Mouse (Mus musculus) lung, embryonic 16.5 days (tissue): ENCODE results near the gene Cldn8. TPM values are rescaled to one million over a fixed set of nuclear protein-coding genes. Genes with fewer than 3 reads are reported as not detected.

Source experiments
- ATAC-seq: fragments of 200-750 bp; cut with Nextera tagmentation; 2 replicates; pipeline ENCODE4 v1.8.0; 2017; ENCODE audit warnings: low read depth, mild to moderate bottlenecking, moderate library complexity
- H3K27ac ChIP-seq: fragments of 300-500 bp; sonication (generic); 2 replicates; pipeline ENCODE4 v1.5.1; 2014; ENCODE audit warnings: mild to moderate bottlenecking, control low read depth, low read length
- H3K27me3 ChIP-seq: fragments of 300-500 bp; sonication (generic); 2 replicates; pipeline ENCODE4 v1.6.1; 2014; ENCODE audit warnings: low read depth, low read length, mixed read lengths; ENCODE audit not compliant: control insufficient read depth, insufficient read depth
- H3K36me3 ChIP-seq: fragments of 300-500 bp; sonication (generic); 2 replicates; pipeline ENCODE4 v1.6.1; 2014; ENCODE audit warnings: low read length; ENCODE audit not compliant: control insufficient read depth, insufficient read depth
- H3K4me1 ChIP-seq: fragments of 300-500 bp; sonication (generic); replicated peaks from 2 replicates; pipeline ENCODE4 v1.6.1; 2014; ENCODE audit warnings: low read length, mixed read lengths; ENCODE audit not compliant: control insufficient read depth, insufficient read depth
- H3K4me2 ChIP-seq: fragments of 300-500 bp; sonication (generic); 2 replicates; pipeline ENCODE4 v1.6.1; 2014; ENCODE audit warnings: low read depth, low read length, control low read depth
- H3K4me3 ChIP-seq: fragments of 300-500 bp; sonication (generic); 2 replicates; pipeline ENCODE4 v1.5.1; 2014; ENCODE audit warnings: mild to moderate bottlenecking, low read length, control low read depth
- H3K9ac ChIP-seq: fragments of 300-500 bp; sonication (generic); 2 replicates; pipeline ENCODE4 v1.6.1; 2014; ENCODE audit warnings: low read length, control low read depth
- H3K9me3 ChIP-seq: fragments of 300-500 bp; sonication (generic); 2 replicates; pipeline ENCODE4 v1.6.1; 2016; ENCODE audit warnings: low read length; ENCODE audit not compliant: control insufficient read depth
- WGBS: fragments of 180-500 bp; shearing (Covaris S2); extraction: QIAGEN DNeasy Blood & Tissue Kit; methylation state at CpG from one replicate; pipeline ENCODE4 v1.1.7; 2014; 5-methylcytosine and 5-hydroxymethylcytosine counted together
- polyA plus RNA-seq: library from polyadenylated mRNA; unstranded; fragments of >200 nt; fragmentation: Nextera tagmentation; extraction: Ambion mirVana; gene quantifications from 2 replicates; pipeline ENCODE4 v1.2.1, GENCODE M21; 2015

The Cldn8 gene
- 3.3 and 4.0 TPM in 2 replicates for polyA plus RNA-seq

DNA sequence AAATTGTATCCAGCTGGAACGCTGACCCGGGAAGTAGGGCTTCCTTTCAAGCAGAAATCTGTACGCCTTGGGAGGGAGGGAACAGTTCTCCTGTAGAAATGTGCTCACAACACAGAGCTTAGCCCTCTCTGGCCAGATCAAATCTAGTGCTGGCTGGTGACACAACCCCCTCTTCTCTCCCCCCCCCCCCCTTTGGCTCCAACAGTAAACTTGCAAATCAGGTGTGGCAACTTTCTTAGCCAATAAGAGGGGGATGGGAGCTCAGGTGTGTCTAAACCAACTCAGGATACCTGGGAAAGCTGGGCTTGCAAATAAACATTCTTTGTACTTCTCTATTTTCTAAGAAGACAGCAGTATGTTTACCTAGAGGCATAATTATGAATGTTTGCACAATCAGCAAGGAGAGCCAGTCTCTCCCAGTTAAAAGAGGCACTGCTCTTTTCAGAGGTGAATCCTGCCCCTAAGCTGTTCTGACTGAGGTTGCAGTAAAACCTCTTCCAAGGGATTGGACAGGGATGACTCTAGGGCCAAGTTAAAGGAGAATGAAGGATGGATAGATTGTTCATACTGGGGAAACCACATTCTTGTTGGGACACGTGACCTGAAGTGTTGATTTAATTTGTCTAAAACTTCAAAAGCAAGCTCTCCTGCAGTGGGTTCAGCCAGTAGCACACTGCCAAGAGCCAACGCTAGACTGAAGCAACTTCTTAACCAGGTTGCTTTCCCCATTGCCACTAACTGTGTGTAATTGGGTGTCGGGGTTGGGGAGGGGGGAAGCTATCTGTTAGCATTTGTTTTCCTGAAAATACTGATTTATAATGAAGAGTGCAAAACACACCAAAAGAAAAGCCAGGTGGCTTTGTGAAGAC lies at the start of gene Cldn8:
Cldn8 (minus strand) TSS at position 139 of the 869 bp plus-strand sequence.
- H3K4me3 ChIP-seq, result peak within 1 kb of the TSS; percentile 12
- ATAC-seq, result peak; percentile 82
- H3K36me3 ChIP-seq, result no peaks in the 10 kb centered on the region
- no peaks in the 10 kb centered on the region for H3K9me3 ChIP-seq
- 0 out of 2 replicates have a peak, but pooled peaks cover 2% of the 10 kb centered on the region for H3K4me1 ChIP-seq
- H3K27me3 ChIP-seq, result no peaks in the 10 kb centered on the region
- H3K27ac ChIP-seq, result no peak within 1 kb of the TSS
- H3K4me2 ChIP-seq, result peak within 1 kb of the TSS; percentile 22
- 45% methylated on average over 6 of the region's 6 CpGs for whole genome bisulfite sequencing
- H3K9ac ChIP-seq, result no peak within 1 kb of the TSS

DNA sequence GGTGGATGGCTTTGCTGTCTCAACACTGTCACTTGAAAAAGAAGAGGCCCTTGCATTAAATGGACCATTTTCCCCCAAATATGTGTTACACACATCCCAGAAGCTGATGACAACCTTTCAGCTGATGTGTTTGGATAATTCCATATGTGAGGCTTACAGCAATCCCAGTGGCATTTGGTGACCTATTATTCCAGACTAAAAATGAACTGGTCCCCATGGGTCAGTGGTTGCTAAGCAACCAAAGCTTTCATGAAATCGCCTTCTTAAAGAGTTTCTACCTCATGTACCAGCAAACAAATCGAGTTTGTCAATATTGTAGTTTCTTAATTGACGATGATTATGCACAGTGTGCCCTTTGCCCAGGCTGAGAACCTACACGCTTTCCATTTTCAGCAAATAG lies 49.7 kb upstream of the Cldn8 start:
- no peak overlapping the region for H3K4me2 ChIP-seq
- H3K9me3 ChIP-seq, result no peaks in the 10 kb centered on the region
- H3K27ac ChIP-seq, result no peak overlapping the region
- WGBS, result 66% methylated on average over 4 of the region's 4 CpGs
- peaks cover 24% of the 10 kb centered on the region for H3K27me3 ChIP-seq
- no peak overlapping the region for H3K4me3 ChIP-seq
- no peaks in the 10 kb centered on the region for H3K4me1 ChIP-seq
- ATAC-seq, result no peak
- no peaks in the 10 kb centered on the region for H3K36me3 ChIP-seq
- H3K9ac ChIP-seq, result no peak overlapping the region

DNA sequence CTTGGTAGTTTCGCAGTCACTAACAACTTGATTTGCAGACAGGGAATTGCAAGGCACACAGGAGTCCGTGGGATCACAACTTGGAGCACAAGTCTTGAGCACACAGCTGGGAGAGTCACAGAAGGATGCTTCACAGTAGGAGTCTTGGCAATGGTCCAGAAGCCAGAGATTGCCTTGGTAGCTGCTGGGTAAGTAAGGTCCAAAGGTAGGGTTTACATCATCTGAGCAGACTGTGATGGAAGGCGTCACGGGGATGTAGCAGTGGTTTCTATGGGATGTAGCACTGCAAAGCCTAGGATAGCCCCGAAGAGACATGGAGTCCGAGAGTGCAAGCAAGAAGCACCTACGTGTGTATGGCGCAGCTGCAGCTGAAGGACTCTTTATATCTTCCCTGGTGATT lies 48.9 kb upstream of the Cldn8 start, which contains the start of gene Krtap24-1:
Krtap24-1 (minus strand) TSS at position 358 of the 400 bp plus-strand sequence.
- no peak for ATAC-seq
- H3K27ac ChIP-seq, result no peak within 1 kb of the TSS
- no peak within 1 kb of the TSS for H3K4me3 ChIP-seq
- no peaks in the 10 kb centered on the region for H3K4me1 ChIP-seq
- H3K9me3 ChIP-seq, result no peaks in the 10 kb centered on the region
- no peak within 1 kb of the TSS for H3K4me2 ChIP-seq
- peaks cover 24% of the 10 kb centered on the region for H3K27me3 ChIP-seq
- H3K9ac ChIP-seq, result no peak within 1 kb of the TSS
- 85% methylated on average over 8 of the region's 8 CpGs for WGBS
- no peaks in the 10 kb centered on the region for H3K36me3 ChIP-seq

DNA sequence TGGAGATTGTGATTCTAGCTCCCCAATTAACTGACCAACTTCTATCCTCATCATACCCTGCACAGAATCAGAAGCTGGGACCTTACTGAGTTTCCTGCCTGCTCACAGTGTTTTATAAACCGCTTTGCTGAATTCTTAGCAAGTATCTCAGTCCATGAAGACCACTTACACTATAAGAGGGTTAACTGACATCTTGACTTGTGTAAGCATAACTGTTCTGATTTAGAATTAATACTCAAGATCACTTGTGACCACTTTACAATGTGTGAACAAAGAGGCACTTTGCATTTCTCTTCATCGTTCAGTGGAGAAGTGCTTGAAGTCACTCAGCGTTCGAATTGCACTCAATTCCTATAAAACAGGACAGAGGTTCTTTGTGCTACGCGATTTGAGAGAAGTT lies 41.6 kb upstream of the Cldn8 start:
- no peaks in the 10 kb centered on the region for H3K4me1 ChIP-seq
- no peaks in the 10 kb centered on the region for H3K36me3 ChIP-seq
- H3K27me3 ChIP-seq, result peaks cover 24% of the 10 kb centered on the region
- H3K4me3 ChIP-seq, result no peak overlapping the region
- no peak overlapping the region for H3K9ac ChIP-seq
- ATAC-seq, result peak; percentile 66
- no peak overlapping the region for H3K4me2 ChIP-seq
- no peaks in the 10 kb centered on the region for H3K9me3 ChIP-seq
- H3K27ac ChIP-seq, result no peak overlapping the region
- 59% methylated on average over 6 of the region's 6 CpGs for WGBS

DNA sequence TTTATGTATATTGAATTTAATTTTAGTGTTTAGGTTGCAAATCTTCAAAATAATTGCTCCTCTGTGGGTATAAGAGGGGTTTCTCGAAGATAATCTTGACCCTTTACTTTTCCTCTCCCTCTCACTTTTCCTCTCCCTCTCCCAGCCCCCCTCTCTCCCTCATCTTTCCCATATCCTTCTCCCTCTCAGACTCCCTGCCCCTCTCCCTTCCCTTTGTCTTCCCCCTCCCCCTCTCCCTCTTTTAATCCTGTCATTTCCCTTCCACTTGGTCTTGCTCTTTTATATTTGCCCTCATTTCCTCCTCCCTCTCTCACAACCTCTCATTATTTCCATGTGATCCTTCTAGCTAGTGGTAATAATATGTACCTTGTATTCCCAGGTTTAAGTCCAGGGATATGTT lies 39.5 kb upstream of the Cldn8 start:
- 41% methylated on average over 1 of the region's 1 CpGs for WGBS
- H3K27ac ChIP-seq, result no peak overlapping the region
- no peak overlapping the region for H3K4me2 ChIP-seq
- no peak overlapping the region for H3K9ac ChIP-seq
- H3K27me3 ChIP-seq, result peaks cover 19% of the 10 kb centered on the region
- H3K9me3 ChIP-seq, result no peaks in the 10 kb centered on the region
- H3K4me3 ChIP-seq, result no peak overlapping the region
- no peak for ATAC-seq
- no peaks in the 10 kb centered on the region for H3K36me3 ChIP-seq
- no peaks in the 10 kb centered on the region for H3K4me1 ChIP-seq

DNA sequence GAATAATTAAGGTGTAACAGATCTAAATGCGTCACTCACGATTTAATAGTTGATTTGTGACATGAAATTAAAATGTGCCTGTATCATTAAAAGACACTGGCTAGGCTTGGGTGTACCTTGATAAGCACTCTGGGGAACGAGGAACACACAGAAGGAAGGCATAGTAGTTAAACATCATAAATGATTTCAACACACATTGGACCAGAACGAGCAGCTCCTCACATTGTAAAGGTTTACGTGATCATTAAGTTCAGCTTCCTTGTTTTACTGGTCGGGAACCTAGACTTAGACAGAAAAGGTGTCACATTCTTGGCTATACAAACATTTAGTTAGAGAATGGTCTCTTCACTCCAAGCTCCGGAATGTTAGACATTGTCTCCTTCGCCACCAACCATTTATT lies 37.3 kb upstream of the Cldn8 start:
- no peaks in the 10 kb centered on the region for H3K36me3 ChIP-seq
- ATAC-seq, result no peak
- H3K4me1 ChIP-seq, result no peaks in the 10 kb centered on the region
- no peak overlapping the region for H3K27ac ChIP-seq
- no peak overlapping the region for H3K9ac ChIP-seq
- peaks cover 19% of the 10 kb centered on the region for H3K27me3 ChIP-seq
- no peaks in the 10 kb centered on the region for H3K9me3 ChIP-seq
- H3K4me3 ChIP-seq, result no peak overlapping the region
- H3K4me2 ChIP-seq, result no peak overlapping the region
- 55% methylated on average over 8 of the region's 8 CpGs for WGBS

DNA sequence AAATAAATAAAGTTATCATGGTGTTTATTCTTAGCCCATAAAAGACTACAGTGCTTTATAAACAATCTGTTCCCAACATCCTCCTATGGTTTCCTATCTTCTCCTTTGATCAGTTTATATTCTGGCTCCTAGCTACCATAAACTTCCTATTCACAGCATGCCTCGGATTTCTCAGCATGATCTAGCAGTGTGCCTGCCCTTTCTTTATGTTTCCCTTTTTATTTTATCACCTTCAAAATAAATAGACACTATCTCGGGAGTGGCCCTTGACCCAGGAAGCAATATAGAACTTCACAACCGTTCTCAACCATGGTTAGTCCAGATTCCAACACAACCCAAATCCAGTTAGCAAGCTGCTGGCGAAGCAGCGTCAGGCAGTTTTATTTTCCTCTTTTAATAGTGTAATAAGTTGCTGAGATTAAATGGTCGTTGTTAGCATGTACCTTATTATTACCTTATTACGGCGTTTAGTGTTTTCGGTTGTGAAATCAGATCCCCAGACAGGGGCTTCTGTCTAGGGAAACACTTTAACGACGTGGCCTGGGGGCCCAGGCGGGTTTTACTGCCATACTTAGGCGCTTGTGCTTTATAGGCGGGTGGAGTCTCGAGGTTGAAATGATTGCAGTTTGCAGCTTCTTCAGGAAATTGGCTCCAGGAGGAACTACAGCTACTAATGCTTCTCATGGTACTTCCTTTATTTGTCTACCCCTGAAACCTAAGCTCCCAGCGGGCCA lies 36.7 kb upstream of the Cldn8 start:
- Histone ChIP-seq H3K9ac (no peak overlapping the region), H3K4me3 (no peak overlapping the region), H3K4me2 (peak overlapping the region; percentile 9; the same call in 1 of the 2 replicates), H3K4me1 (no peaks in the 10 kb centered on the region), H3K27ac (no peak overlapping the region), H3K36me3 (no peaks in the 10 kb centered on the region), H3K9me3 (no peaks in the 10 kb centered on the region), H3K27me3 (peaks cover 22% of the 10 kb centered on the region)
- ATAC-seq, result peak; percentile 78
- 38% methylated on average over 16 of the region's 16 CpGs for WGBS

DNA sequence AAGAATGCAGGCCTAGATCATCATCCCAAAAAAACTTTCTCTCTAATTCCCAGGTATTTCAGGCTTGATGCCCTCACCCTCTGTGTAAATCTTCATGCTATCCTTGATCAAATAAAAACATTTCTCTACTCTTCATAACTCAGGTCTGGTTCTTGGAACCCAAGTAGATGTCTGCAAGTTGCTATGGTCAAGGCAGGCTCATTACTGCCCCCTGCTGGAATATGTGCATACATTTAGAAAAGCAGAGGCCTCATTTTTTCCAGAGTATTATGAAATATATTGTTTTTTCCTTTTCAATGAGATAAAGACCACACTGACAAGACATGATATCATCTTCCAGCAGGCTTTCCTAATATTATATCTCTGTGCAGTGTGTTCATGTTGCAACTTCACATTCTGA lies 29.8 kb upstream of the Cldn8 start:
- no peak for ATAC-seq
- peaks cover 11% of the 10 kb centered on the region for H3K27me3 ChIP-seq
- H3K9ac ChIP-seq, result no peak overlapping the region

DNA sequence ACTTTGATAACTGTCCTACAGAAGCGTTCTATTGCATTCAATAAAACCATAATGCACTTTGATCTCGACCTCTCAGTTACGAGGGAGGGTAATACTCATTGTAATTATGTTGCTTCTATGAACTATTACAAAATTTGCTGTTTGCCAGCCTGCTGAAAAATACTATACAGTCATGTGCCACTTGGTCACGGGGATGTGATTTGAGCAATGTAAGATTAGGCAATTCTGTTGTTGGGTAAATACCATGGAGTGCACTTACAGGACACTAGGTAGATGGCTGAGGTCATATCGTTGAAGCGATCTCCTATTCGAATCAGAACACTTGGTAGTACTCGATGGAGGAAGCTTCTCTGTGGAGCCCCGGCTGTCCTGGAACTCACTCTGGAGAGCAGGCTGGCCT lies 20.4 kb upstream of the Cldn8 start:
- no peak overlapping the region for H3K4me2 ChIP-seq
- H3K36me3 ChIP-seq, result no peaks in the 10 kb centered on the region
- no peak overlapping the region for H3K9ac ChIP-seq
- peaks cover 6% of the 10 kb centered on the region; the same call in 1 of the 2 replicates for H3K27me3 ChIP-seq
- no peaks in the 10 kb centered on the region for H3K9me3 ChIP-seq
- no peaks in the 10 kb centered on the region for H3K4me1 ChIP-seq
- H3K4me3 ChIP-seq, result no peak overlapping the region
- 80% methylated on average over 9 of the region's 9 CpGs for WGBS
- ATAC-seq, result no peak
- no peak overlapping the region for H3K27ac ChIP-seq

More for the DNA sequence above, 29.8 kb upstream of the Cldn8 start:
- H3K4me2 ChIP-seq, result no peak overlapping the region
- no peak overlapping the region for H3K27ac ChIP-seq
- H3K9me3 ChIP-seq, result no peaks in the 10 kb centered on the region
- no peak overlapping the region for H3K4me3 ChIP-seq
- no peaks in the 10 kb centered on the region for H3K4me1 ChIP-seq
- no peaks in the 10 kb centered on the region for H3K36me3 ChIP-seq
